Mouse (Mus musculus) ES-Bruce4 (cell line): ENCODE data around the gene Klhl12.

Experiments
- CTCF ChIP-seq: IDR thresholded peaks from one replicate; pipeline ENCODE4 v1.8.1; 2011; ENCODE audit warnings: low read depth, low read length
- EP300 ChIP-seq: IDR thresholded peaks from 2 replicates; pipeline ENCODE4 v1.6.1; 2011; ENCODE audit warnings: low read depth, low read length; ENCODE audit not compliant: insufficient read depth
- POLR2A ChIP-seq: IDR thresholded peaks from one replicate; pipeline ENCODE4 v1.8.1; 2011; ENCODE audit warnings: low read length; ENCODE audit not compliant: insufficient read depth

GRCm38 (mm10) chr1:134526752-134527151, 71.4 kb downstream of the Klhl12 start:
- TF ChIP-seq CTCF (no peak), EP300 (no peak), POLR2A (no peak)
